Mouse (Mus musculus) midbrain, embryonic 14.5 days (tissue): ENCODE measurements around the gene Nrn1. TPM values are rescaled to one million over a fixed set of nuclear protein-coding genes. Genes with fewer than 3 reads are reported as not detected.
A peak's percentile ranks its signal among the peaks of the same experiment; 100 is the strongest.

ENCODE experiments used
- ATAC-seq: fragments of 200-750 bp; cut with Nextera tagmentation; 2 replicates; pipeline ENCODE4 v1.8.0; 2017; ENCODE audit warnings: moderate number of reproducible peaks, moderate library complexity; ENCODE audit not compliant: low FRiP score, low TSS enrichment
- DNase-seq: peaks from one replicate; pipeline ENCODE4 v3.0.0-alpha.2; 2015
- H3K27ac ChIP-seq: fragments of 300-500 bp; sonication (generic); replicated peaks from 2 replicates; pipeline ENCODE4 v1.5.1; 2014; ENCODE audit warnings: mild to moderate bottlenecking, low read depth, low read length, moderate library complexity
- H3K27me3 ChIP-seq: fragments of 300-500 bp; sonication (generic); 2 replicates; pipeline ENCODE4 v1.6.1; 2014; ENCODE audit warnings: low read length, control low read depth, mixed read lengths; ENCODE audit not compliant: control insufficient read depth, insufficient read depth
- H3K36me3 ChIP-seq: fragments of 300-500 bp; sonication (generic); 2 replicates; pipeline ENCODE4 v1.6.1; 2014; ENCODE audit warnings: low read length, control low read depth; ENCODE audit not compliant: control insufficient read depth, insufficient read depth
- H3K4me1 ChIP-seq: fragments of 300-500 bp; sonication (generic); 2 replicates; pipeline ENCODE4 v1.6.1; 2014; ENCODE audit warnings: mild to moderate bottlenecking, antibody characterized with exemption, low read length, control low read depth; ENCODE audit not compliant: control insufficient read depth, insufficient read depth
- H3K4me2 ChIP-seq: fragments of 300-500 bp; sonication (generic); 2 replicates; pipeline ENCODE4 v1.6.1; 2014; ENCODE audit warnings: mild to moderate bottlenecking, low read length, moderate library complexity
- H3K4me3 ChIP-seq: fragments of 300-500 bp; sonication (generic); replicated peaks from 2 replicates; pipeline ENCODE4 v1.5.1; 2014; ENCODE audit warnings: low read depth, low read length
- H3K9ac ChIP-seq: fragments of 300-500 bp; sonication (generic); replicated peaks from 2 replicates; pipeline ENCODE4 v1.6.1; 2014; ENCODE audit warnings: mild to moderate bottlenecking, low read length, moderate library complexity
- H3K9me3 ChIP-seq: fragments of 300-500 bp; sonication (generic); 2 replicates; pipeline ENCODE4 v1.6.1; 2016; ENCODE audit warnings: low read length, control low read depth, mixed read lengths; ENCODE audit not compliant: control insufficient read depth
- WGBS: fragments of 180-500 bp; shearing (Covaris S2); extraction: QIAGEN DNeasy Blood & Tissue Kit; methylation state at CpG from one replicate; pipeline ENCODE4 v1.1.7; 2014; 5-methylcytosine and 5-hydroxymethylcytosine counted together
- polyA plus RNA-seq: library from polyadenylated mRNA; unstranded; fragments of >200 nt; fragmentation: Nextera tagmentation; extraction: Ambion mirVana; gene quantifications from 2 replicates; pipeline ENCODE4 v1.2.1, GENCODE M21; 2014

The Nrn1 gene
- polyA plus RNA-seq, 1 experiment from 2014 or later = 80.6 TPM

DNA sequence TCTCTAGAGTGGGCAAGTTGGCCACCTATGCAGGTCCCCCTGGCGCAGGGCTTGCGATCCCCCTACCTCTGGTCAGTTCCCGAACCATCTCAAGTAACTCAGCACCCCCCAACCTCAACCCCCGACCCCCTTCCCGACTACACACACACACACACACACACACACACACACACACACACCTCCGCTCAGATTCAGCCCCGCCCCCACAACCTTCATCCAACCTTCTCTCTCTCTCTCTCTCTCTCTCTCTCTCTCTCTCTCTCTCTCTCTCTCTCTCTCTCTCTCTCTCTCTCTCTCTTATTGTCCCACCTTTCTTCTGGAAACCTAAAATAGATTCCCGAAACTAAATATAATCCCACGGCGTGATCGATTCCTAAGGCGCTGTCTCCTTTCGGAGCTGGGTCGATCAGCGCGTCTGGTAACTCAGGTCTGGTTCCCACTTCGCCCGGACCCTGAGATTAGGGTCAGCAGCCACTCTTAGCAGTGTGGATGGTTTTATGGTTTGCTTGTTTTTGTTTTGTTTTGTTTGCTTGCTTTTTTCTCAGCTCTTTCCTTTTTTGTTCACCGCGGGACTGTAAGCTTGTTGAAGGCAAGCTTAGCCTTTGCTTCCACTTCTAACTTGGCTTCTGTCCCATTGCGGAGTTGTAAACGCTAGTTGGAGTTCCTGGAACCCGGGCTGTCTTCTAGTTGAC, 7.0 kb downstream of the Nrn1 start:
- no peaks in the 10 kb centered on the region for H3K9me3 ChIP-seq
- H3K4me2 ChIP-seq = peak overlapping the region; percentile 76
- H3K27me3 ChIP-seq = peaks cover 39% of the 10 kb centered on the region; the same call in 1 of the 2 replicates
- peaks cover 11% of the 10 kb centered on the region; the same call in 1 of the 2 replicates for H3K4me1 ChIP-seq
- WGBS = under 1% methylated on average over 23 of the region's 23 CpGs
- H3K27ac ChIP-seq = peak overlapping the region; percentile 96
- H3K4me3 ChIP-seq = peak overlapping the region; percentile 56
- no peak for ATAC-seq
- no peaks in the 10 kb centered on the region for H3K36me3 ChIP-seq
- DNase-seq = peak; percentile 50
- peak overlapping the region; percentile 84 for H3K9ac ChIP-seq

DNA sequence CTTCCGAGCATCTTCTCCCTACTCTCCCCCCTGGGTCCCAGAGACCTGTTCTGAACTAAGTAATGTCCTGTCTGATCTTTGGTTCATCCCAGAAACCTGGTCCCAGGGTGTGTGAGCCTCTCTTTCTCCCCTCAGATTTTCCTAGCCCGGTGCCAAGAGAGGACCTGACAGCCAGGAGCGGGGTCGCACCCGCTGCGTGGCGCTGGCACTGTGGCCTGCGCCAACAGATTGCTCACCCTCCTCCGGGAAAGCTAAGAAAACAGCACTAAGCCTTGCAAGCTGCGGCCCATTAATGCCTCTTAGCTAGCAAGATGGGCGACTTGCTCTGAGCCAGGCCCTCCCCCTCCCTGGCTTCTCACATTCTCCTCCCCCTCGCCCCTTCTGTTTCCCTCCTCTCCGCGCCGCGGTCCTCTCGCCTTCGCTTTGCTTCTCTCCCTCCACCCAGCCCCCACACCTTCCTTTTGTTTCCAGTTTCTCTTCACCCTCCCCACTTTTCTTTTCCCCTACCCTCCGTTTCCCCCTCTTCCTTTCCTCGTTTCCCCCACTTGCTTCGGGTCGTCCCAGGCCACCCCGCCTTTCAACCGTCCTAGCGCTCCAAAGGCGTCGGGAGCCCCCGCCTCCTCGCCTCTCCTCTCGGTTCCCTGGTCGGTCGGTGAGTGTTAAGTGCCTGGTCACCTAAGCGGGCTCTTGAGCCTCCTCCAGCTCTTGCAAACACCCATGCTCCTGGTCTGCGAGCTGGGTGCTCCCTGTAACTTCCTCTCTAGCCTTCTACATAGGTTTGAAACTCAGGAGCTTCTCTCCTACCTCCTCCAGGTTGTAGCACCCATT, 7.8 kb downstream of the Nrn1 start:
- H3K9ac ChIP-seq = peak overlapping the region; percentile 84
- ATAC-seq (peak; percentile 55), DNase-seq (peak; percentile 89)
- H3K27ac ChIP-seq = peak overlapping the region; percentile 96
- WGBS = under 1% methylated on average over 34 of the region's 34 CpGs
- peaks cover 45% of the 10 kb centered on the region for H3K27me3 ChIP-seq
- H3K4me3 ChIP-seq = peak overlapping the region; percentile 56
- peaks cover 11% of the 10 kb centered on the region; the same call in 1 of the 2 replicates for H3K4me1 ChIP-seq
- no peaks in the 10 kb centered on the region for H3K36me3 ChIP-seq
- no peaks in the 10 kb centered on the region for H3K9me3 ChIP-seq
- H3K4me2 ChIP-seq = peak overlapping the region; percentile 76

DNA sequence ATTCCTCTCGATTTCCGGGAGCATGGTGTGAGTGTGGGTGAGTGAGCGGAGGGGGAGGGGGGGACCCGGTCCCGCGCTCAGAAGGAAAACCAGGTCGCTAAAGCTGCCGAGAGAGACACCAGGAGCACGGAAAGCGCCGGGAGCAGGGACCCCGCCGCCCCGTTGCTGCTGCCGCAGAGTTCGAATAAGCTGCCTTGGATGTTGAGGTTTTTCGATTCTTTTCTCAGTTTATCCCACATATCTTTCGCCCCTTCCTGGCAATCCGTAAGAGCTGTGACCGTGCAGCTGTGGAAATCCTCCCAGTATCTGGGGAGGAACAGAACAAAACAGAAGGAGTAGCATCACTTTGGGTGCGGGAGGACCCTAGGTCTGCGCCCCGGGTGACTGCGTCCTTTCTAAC, 8.4 kb downstream of the Nrn1 start:
- Histone ChIP-seq H3K27me3 (peaks cover 49% of the 10 kb centered on the region), H3K27ac (peak overlapping the region; percentile 96), H3K4me1 (peaks cover 11% of the 10 kb centered on the region; the same call in 1 of the 2 replicates), H3K9ac (peak overlapping the region; percentile 84), H3K36me3 (no peaks in the 10 kb centered on the region), H3K4me2 (peak overlapping the region; percentile 76), H3K9me3 (no peaks in the 10 kb centered on the region), H3K4me3 (peak overlapping the region; percentile 56)
- ATAC-seq (no peak), DNase-seq (peak; percentile 71)
- WGBS = 0% methylated on average over 24 of the region's 24 CpGs

DNA sequence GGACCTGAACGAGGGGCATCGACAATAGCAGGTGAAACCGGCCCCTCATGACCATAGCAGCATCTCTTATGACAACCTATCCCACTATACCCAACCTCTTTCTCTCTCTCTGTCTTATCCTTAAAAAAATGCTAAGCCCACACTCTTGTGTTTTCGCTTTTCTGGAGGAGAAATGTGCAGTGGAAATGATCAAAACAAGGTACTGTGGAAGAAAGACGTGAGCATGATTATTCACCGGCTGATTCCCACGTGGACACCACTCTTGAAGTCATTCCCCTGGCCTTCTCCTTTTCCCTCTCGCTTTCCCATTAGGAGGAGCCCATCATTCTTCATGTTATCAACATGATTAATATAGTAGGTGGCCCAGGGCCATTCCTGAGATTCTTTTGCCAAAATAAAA, 9.1 kb downstream of the Nrn1 start:
- peak overlapping the region; percentile 56 for H3K4me3 ChIP-seq
- WGBS = under 1% methylated on average over 8 of the region's 8 CpGs

DNA sequence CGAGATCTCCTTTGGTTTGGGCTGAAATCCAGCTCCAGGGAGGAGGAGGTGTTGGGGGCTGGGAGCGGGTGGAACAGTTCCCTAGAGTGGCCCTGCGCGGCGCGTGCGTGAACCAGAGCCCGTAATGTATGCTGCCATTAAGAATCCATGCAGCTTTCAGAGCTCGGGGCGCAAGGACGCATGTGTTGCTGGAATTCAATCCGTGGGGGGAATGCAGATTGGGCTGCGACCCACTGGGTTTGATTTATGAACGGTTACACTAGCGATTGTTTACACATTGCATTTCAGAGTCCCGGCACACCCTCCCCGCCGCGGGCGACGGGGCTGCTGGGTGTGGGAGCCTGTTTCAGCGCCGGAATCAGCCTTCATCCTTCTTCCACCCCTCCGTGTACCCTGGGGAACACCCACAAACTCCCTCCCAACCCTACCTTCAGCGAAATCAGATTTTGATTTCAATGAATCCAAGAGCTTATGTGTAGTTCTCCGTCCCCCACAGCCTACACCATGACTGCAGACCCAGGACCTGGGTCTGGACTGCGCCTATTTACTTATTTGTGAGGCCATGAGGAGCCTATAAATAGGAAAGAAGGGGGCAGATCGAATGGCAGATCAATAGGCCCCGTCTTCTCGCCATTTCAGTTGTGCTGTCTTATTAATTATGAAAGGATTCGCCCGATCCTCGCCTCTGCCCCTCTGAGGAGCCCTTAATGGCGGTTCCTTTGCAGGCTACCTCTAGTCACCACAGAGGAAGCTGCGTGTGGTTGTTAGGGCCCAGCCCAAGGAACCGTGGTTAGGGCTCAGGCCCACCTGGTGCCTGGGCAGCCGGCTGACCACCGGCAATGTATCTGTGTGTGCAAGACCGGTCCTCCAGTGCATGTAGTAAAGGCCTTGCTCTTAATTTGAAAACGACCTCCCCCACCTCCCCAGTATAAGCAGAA, 10.1 kb downstream of the Nrn1 start:
- H3K4me2 ChIP-seq = peak overlapping the region; percentile 76
- under 1% methylated on average over 40 of the region's 40 CpGs for WGBS
- DNase-seq = peak; percentile 92
- no peaks in the 10 kb centered on the region for H3K36me3 ChIP-seq
- peak overlapping the region; percentile 20 for H3K4me3 ChIP-seq
- no peaks in the 10 kb centered on the region for H3K9me3 ChIP-seq
- H3K9ac ChIP-seq = peak overlapping the region; percentile 26; the same call in 1 of the 2 replicates
- peaks cover 40% of the 10 kb centered on the region for H3K27me3 ChIP-seq
- peaks cover 11% of the 10 kb centered on the region; the same call in 1 of the 2 replicates for H3K4me1 ChIP-seq
- peak overlapping the region; percentile 86 for H3K27ac ChIP-seq
- peak; percentile 82 for ATAC-seq

More for the DNA sequence above, 9.1 kb downstream of the Nrn1 start:
- peak overlapping the region; percentile 84; the same call in 1 of the 2 replicates for H3K9ac ChIP-seq
- H3K27me3 ChIP-seq = peaks cover 46% of the 10 kb centered on the region
- DNase-seq = peak; percentile 61
- H3K27ac ChIP-seq = peak overlapping the region; percentile 96
- no peaks in the 10 kb centered on the region for H3K36me3 ChIP-seq
- peak overlapping the region; percentile 76 for H3K4me2 ChIP-seq
- ATAC-seq = no peak
- H3K9me3 ChIP-seq = no peaks in the 10 kb centered on the region
- H3K4me1 ChIP-seq = peaks cover 11% of the 10 kb centered on the region; the same call in 1 of the 2 replicates

DNA sequence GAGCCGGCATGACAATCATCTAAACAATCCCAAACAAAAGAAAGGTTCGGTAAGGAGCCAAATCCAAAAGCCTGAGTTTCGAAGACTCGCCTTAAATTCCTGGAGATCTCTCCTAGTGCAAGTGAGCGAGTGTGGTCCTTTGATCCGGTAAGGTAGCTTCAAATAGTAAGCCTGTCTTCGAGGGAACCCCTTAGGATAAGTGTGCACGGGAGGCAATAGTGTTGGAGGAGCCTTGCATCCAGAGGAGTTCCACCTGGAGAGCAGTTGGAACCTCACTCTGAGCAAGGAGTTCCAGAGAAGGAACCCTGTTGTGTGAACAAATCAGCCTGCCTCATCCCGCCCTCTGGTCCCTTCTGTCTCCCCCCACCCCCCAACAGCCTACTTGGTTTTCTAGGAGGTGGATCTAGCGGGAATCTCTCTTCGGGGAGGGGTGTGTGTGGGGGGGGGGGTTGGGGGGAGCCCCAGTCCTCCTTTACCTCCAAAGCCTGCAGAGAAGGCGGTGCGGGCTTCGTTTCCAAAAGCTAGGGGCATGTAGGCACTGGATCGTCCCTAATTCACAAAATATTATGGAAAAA, 11.1 kb downstream of the Nrn1 start:
- WGBS = 3% methylated on average over 15 of the region's 15 CpGs
- H3K27me3 ChIP-seq = peaks cover 30% of the 10 kb centered on the region
- H3K9ac ChIP-seq = 0 out of 2 replicates have a peak overlapping the region, but pooled peaks have one; percentile 30
- no peaks in the 10 kb centered on the region for H3K36me3 ChIP-seq
- peak overlapping the region; percentile 20; the same call in 1 of the 2 replicates for H3K4me3 ChIP-seq
- peak; percentile 50 for DNase-seq
- ATAC-seq = peak; percentile 6; the same call in 1 of the 2 replicates
- H3K9me3 ChIP-seq = no peaks in the 10 kb centered on the region
- peak overlapping the region; percentile 76 for H3K4me2 ChIP-seq
- peaks cover 11% of the 10 kb centered on the region; the same call in 1 of the 2 replicates for H3K4me1 ChIP-seq
- H3K27ac ChIP-seq = peak overlapping the region; percentile 86

DNA sequence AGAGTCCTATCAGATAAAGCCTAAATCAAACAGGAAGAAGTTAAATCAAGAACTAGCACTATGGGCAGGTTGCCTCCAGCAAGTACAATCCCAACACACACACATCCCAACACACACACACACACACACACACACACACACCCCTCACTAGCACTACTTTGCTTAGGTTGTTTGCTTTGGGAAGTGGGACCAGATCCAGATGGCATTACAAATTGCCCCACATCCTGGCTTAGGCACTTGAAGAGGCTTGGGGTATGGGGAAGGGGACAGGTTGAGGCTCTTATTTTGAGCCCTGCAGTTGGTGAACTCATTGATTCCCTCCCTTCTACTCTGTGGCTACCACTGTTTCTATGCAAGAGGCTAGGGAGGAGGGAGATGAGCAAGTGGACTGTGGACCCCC, 12.6 kb downstream of the Nrn1 start:
- no peak for ATAC-seq
- H3K9me3 ChIP-seq = no peaks in the 10 kb centered on the region
- H3K4me3 ChIP-seq = no peak overlapping the region
- H3K4me2 ChIP-seq = no peak overlapping the region
- no peaks in the 10 kb centered on the region for H3K36me3 ChIP-seq
- peaks cover 11% of the 10 kb centered on the region; the same call in 1 of the 2 replicates for H3K4me1 ChIP-seq
- no peak overlapping the region for H3K9ac ChIP-seq
- H3K27me3 ChIP-seq = peaks cover 23% of the 10 kb centered on the region
- peak overlapping the region; percentile 86; the same call in 1 of the 2 replicates for H3K27ac ChIP-seq
- DNase-seq = no peak
